Mouse (Mus musculus): ENCODE results near the gene St6galnac3.

Gene St6galnac3

DNA sequence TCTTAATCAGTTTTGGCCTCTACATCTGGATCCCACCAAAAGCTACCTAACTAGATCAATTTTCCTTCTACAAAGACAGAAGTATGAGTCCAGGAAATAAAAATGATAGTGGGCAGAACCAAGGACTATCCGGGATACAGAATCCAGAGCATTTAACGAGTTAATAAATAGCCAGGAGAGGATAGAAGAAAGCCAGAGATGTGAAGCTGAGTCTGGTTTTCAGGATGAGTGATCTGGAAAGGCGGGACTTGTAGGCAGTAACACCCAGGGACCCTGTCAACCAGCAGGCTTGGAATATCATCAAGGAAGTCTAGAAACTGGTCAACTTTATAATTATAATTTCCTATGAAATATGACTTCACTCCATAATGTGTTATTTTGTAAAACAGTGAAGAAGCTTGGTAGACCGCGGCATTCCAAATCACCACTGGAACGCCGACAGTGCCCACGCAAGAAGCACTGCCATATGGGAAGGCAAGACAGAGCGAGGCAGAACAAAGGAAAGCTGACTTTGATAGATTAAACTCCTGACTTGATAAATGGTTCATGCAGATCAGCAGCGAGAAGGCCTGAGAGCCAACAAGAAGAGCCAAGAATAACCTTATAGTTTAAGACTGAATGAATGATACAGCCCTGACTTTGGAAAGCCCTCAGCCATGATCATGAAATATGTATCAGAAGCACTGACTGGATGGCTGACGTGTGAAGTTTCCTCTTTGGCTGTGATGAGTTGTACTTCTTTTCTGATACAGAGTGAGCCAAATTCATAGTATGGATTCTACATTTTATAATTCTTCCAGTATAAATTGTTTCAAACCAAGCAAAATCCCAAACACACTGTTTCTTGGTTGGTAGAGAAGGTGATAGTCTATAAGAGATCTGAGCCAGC is 252.1 kb downstream of the St6galnac3 start:
- DNase-seq (ENCODE audit: extremely low spot score, low spot score): no peak

DNA sequence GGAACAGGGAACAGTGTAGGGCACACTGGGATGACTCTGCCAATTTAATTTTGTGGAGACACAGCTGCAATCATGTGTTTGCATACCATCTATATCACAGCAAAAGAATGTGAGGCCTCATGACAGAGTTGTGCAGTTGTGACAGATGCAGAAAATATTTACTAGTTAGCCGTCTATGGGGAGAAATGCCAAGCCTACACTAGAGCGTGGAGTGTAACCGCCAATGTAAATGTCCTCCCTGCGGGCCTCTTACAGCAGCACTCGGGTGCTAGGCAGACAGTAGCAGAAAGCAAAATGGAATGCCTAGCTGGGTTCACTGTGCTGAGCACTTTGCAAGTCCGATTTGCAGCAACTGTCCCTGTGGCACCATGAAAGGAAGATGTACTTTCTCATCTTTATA is 261.1 kb downstream of the St6galnac3 start:
- DNase-seq (ENCODE audit: extremely low spot score, low spot score): no peak

DNA sequence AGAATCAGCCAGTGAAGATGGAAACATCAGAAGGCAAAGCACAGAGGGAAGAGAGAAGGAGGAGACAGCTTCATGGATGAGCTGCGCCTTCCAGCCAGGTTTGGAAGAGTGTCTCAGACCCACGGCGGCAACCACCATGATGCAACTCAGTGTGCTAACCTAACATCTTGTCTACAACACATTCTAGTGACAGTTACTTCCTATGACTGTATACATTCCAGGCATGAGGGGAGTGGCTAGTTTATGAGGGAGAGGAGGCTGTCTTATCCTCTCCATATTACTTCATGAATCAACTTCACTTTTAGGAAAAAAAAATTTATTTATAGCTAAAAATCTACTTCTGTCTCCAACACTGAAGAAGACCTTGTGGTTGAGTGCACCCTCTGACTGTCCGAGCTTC is 264.8 kb downstream of the St6galnac3 start:
- DNase-seq (ENCODE audit: extremely low spot score, low spot score): no peak

GRCm38 (mm10) chr3:153458593-153458992 is 266.4 kb downstream of the St6galnac3 start:
- DNase-seq (ENCODE audit: extremely low spot score, low spot score): no peak

DNA sequence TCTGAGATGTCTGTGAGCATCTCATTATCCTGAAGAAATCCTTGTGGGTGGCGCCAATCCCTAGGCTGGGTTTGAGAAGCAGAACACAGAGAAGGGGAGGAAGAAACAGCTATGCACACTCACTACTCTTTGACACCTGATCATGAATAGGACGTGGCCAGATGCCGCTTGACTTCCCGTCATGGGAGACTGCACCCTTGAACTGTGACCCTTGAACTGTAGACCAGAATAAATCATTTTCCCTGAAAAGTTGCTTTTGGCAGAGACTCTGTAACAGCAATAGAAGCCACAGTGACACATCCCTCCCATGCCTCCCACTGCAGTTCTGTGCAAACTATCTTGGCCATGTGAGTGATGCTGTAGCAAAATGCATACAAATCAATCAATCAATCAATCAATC is 267.3 kb downstream of the St6galnac3 start:
- no peak for DNase-seq (ENCODE audit: extremely low spot score, low spot score)

DNA sequence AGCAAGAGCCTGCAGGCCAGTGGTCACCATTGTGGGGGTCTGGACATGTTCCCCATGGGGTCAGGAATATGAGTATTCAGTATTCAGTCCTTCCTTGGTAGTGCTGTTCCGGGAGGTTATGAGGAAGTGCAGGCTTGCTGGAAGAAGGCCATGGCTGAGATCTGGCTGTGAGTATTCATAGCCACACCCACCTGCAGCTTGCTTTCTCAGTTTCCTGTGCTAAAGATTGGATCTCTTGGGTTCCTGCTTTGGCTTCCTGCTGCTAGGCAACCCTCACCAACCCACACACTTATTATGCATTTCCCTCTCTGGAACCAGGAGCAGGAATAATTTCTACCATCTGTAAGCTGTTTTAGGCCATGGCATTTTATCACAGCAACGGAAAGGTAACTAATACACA is 267.8 kb downstream of the St6galnac3 start:
- DNase-seq (ENCODE audit: extremely low spot score, low spot score): no peak

DNA sequence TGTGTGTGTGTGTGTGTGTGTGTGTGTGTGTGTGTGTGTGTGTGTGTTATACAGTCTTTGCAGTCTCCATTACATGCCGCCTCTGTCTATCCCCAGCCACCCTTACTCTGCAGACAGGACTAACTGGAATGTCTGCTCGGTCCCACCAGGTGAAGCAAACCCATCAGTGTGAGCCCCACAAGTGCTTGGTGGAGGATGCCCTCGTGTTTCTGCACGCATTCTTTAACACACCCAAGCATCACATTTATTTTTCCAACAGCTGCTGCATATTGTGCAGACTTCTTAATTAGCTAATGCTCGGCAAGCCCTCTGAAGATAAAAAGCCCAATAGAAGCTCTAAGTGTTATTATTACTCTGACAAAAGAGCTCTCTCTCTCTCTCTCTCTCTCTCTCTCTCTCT is 268.7 kb downstream of the St6galnac3 start:
- DNase-seq (ENCODE audit: extremely low spot score, low spot score): no peak

DNA sequence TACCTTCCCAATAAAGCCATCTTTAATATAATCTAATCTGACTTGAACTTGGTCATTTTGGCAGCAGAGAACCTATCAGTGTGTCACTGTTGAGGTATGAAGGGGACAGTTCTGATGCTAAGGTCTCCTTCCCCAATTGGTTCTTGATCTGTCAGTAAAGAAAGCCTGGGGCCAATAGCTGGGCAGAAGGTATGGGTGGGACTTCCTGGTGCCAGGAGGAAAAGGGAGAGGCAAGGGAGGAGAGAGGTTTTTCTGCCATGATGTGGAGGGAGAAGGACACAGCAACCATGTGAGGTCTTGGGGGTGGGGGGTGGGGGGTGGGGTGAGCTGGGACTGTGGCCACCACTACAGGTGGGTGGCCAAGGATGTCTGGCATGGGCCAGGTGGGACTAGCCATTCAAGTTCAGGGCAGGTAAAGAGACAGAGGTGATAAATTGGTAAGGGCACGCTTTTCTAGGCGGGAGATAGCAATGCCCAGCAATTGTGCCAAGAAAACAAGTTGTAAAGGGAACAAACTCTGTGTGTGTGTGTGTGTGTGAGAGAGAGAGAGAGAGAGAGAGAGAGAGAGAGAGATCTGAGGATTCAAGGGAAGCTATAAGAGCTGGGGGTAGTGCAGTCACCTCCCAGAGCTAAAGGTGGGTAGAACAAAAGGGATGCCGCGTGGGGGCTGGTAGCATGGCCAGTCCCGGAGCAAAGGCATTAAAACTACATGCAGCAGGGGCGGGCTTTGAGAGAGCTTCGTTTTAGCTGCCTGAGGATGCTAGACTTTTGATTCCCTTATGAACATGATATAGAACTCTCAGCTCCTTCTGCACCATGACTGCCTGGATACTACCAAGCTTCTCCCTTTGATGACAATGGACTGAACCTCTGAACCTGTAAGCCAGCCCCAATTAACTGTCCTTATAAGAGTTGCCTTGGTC is 271.6 kb downstream of the St6galnac3 start:
- no peak for DNase-seq (ENCODE audit: extremely low spot score, low spot score)

DNA sequence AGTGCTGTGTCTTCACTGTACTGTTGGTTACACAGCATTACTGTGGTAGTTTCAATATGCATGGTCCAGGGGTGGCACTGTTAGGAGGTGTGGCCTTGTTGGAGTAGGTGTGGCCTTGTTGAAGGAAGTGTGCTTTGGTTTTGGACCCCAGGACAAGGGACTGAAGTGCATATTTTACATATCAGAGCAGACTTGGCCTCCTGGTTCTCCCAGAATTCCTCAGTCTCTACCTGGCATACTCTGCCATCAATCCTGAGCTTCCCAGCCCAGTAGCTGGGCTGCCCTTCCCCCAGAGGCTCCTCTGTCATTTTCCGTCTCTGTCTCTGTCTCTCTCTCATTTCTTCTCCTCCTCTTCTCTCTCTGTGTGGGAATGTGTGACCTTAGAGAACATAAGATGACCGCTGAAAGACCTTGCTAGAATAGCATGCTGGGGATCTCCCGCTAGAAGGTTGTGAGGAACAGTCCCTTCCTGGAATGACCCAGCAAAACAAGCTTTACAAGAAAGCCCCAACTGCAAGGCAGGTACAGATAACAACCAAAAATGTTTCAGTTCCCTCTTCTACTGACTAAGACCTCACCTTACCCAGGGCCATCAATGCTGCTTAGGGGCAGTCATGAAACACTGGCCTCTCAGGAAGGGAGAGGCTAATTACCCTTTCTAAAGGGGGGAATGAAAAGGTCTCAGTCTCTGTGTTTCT is 272.5 kb downstream of the St6galnac3 start:
- no peak for DNase-seq (ENCODE audit: extremely low spot score, low spot score)

DNA sequence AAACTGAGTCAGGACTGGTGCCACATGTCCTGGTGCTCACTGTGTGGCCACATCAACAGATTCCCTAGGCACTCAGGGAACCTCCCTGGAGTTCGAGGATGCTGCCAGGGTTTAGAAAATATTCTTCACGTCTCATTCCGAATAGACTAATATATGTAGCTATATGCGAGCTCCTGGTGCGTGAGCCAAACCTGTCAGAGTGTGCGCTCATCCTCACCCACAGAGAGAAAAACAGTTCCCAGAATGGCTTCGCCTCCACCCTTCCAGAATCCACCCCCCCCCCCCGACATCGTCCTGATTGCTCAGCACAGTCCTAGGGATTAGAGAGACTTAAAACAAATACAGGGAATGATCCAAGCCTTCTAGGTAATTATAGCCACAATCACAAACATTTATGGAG is 283.6 kb downstream of the St6galnac3 start:
- DNase-seq (ENCODE audit: extremely low spot score, low spot score): no peak

DNA sequence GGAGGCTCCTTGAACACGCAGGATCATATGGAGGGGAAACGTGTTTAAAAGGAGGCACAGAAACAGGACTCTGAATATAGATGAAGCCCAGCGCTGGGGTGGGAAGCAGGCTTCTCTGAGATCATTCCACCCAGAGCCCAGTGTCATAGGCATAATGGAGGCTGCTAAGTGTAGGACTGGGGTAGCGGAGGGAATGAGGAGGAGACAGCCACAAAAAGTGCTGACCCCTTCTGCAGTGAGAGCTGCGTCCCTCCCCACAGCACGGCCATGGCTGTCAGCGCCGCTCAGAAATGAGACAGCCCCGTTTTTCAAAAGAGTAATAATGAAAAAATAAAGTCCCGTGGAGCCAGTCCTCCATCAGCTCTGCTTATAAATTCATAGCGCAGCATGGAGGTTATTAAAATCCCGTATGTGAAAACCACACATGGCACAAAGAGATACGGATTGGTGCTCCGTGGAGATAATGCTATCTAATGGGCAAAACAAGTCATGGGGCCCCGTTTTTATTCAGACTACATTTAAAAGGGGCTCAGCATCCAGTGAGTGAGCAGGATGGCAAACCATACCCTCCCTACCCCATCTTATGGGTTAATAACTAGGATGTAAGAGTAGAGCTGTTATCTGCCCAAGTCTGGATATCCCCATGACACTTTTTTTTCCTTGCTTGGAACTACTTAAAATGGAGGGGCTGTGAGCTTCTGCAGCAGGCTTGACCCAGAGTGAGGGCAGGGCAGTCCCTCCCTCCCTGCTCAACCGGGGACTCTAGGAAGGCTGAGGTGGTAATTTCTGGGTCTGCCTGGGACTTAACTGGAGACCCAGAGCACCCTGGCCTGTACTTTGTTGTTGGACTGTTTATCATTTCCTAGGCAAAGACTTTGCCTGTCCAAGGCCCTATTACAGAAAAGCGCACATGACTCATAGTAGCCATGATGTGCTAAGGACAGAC is 288.6 kb downstream of the St6galnac3 start:
- no peak for DNase-seq (ENCODE audit: extremely low spot score, low spot score)

DNA sequence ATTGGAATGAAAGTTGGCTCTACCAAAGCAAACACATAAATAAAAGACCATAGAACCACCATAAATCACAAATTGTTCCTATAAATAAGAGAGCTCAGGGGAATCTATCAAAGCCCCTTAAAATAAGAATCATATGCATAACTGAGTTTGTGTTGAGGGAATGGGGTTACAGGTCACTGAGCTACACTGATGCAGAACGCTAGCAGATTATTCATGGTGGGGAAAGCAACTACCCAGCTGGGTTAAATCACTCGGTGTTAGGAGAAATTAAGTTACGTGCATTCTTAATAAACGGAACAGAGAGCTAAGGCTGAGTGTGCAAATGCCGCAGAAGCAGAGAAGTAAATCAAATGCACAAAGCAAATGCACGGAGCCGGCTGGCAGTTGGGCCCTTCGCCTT is 292.0 kb downstream of the St6galnac3 start:
- DNase-seq (ENCODE audit: extremely low spot score, low spot score): no peak

GRCm38 (mm10) chr3:153432053-153432816 is 292.7 kb downstream of the St6galnac3 start:
- DNase-seq (ENCODE audit: extremely low spot score, low spot score): no peak

- DNase-seq (ENCODE audit: extremely low spot score, low spot score): no peak
Observed at GRCm38 (mm10) chr3:153429840-153430239, 295.1 kb downstream of the St6galnac3 start.

GRCm38 (mm10) chr3:153421918-153422290 is 303.1 kb downstream of the St6galnac3 start:
- no peak for DNase-seq (ENCODE audit: extremely low spot score, low spot score)

- DNase-seq (ENCODE audit: extremely low spot score, low spot score): no peak
Observed at GRCm38 (mm10) chr3:153421060-153421917, 303.7 kb downstream of the St6galnac3 start.

- DNase-seq (ENCODE audit: extremely low spot score, low spot score): no peak
Observed at GRCm38 (mm10) chr3:153419331-153419730, 305.6 kb downstream of the St6galnac3 start.

- no peak for DNase-seq (ENCODE audit: extremely low spot score, low spot score)
Observed at GRCm38 (mm10) chr3:153417001-153417400, 308.0 kb downstream of the St6galnac3 start.

DNA sequence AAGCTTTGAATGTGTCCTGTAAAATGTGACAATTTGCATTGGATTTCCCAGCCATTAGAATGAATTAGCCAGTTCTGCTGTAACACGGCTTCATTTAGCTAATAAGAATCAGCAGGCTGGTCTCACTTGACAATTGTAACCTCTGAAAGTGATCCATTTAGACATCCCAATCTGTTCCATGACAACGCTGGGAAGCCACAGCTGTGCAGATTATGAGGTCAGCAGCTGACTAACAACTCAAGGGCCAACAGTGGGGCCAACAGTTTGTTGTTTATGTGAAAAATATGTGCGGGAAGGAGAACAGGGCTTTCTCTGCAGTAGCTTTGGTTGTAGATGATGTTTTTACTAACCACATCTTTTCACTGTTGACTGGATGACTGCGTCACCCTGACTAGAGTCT is 308.6 kb downstream of the St6galnac3 start:
- no peak for DNase-seq (ENCODE audit: extremely low spot score, low spot score)

Measured in neural tube, embryonic 10.5 days (tissue).